Comparison of ENCODE assay signal across 27 mouse cellular contexts in genomic region chr9:90419762-90420541, GRCm38 (mm10).
DNase-seq lines count a peak whose midpoint lies in the region; ATAC-seq and TF ChIP-seq lines count a peak whose summit lies in the region.
"Had no signal": no experiment of that assay in that cellular context is flagged by ENCODE, and none has a peak within 500 bp of the region (broad histone marks: within the 10 kb centered on the region; RNA-seq: fewer than 3 reads in every experiment).

No protein-coding gene starts in this region.

- 84% methylated on average over 7 of the region's 7 CpGs for WGBS in neural tube, embryonic 11.5 days
- WGBS in neural tube, embryonic 13.5 days: 48% methylated on average over 7 of the region's 7 CpGs
- 36% methylated on average over 7 of the region's 7 CpGs for WGBS in neural tube, embryonic 15.5 days
- WGBS in thymus, adult 2 months: 97% methylated on average over 7 of the region's 7 CpGs
- WGBS in intestine, postnatal 0 days: 83% methylated on average over 7 of the region's 7 CpGs

- H3K27ac ChIP-seq in neural tube, embryonic 11.5 days (ENCODE audit: low read depth, low read length): no peak overlapping the region
- H3K27ac ChIP-seq in neural tube, embryonic 13.5 days (replicated peaks): no peak overlapping the region; the same call in 1 of the 2 replicates
- no peak overlapping the region for H3K27ac ChIP-seq in neural tube, embryonic 15.5 days (replicated peaks)
- no peak overlapping the region for H3K27ac ChIP-seq in thymus, adult 2 months (ENCODE audit: control insufficient read depth, insufficient read depth, low read length)
- H3K27ac ChIP-seq in intestine, postnatal 0 days (ENCODE audit: low read depth, low read length): no peak overlapping the region
- H3K27ac ChIP-seq: embryonic facial prominence, embryonic 10.5 days; embryonic facial prominence, embryonic 12.5 days; forebrain, embryonic 10.5 days; forebrain, embryonic 12.5 days had no signal

- no peak overlapping the region for H3K4me2 ChIP-seq in neural tube, embryonic 11.5 days (ENCODE audit: low read depth)
- no peak overlapping the region for H3K4me2 ChIP-seq in neural tube, embryonic 13.5 days
- no peak overlapping the region for H3K4me2 ChIP-seq in neural tube, embryonic 15.5 days
- no peak overlapping the region for H3K4me2 ChIP-seq in intestine, postnatal 0 days (replicated peaks; ENCODE audit: low read depth)
- H3K4me2 ChIP-seq: embryonic facial prominence, embryonic 12.5 days; forebrain, embryonic 12.5 days had no signal

- H3K27me3 ChIP-seq in neural tube, embryonic 11.5 days (ENCODE audit: control insufficient read depth, insufficient read depth, low read length): no peaks in the 10 kb centered on the region
- no peaks in the 10 kb centered on the region for H3K27me3 ChIP-seq in neural tube, embryonic 13.5 days
- no peaks in the 10 kb centered on the region for H3K27me3 ChIP-seq in neural tube, embryonic 15.5 days (replicated peaks)
- H3K27me3 ChIP-seq in thymus, adult 2 months (ENCODE audit: control insufficient read depth, insufficient read depth, low read length): no peaks in the 10 kb centered on the region
- H3K27me3 ChIP-seq in intestine, postnatal 0 days (replicated peaks; ENCODE audit: control insufficient read depth, insufficient read depth, low read length): no peaks in the 10 kb centered on the region
- H3K27me3 ChIP-seq: CH12.LX; embryonic facial prominence, embryonic 12.5 days; forebrain, embryonic 12.5 days had no signal

- no peak overlapping the region for H3K9ac ChIP-seq in neural tube, embryonic 11.5 days (ENCODE audit: low read length)
- H3K9ac ChIP-seq in neural tube, embryonic 13.5 days: no peak overlapping the region
- H3K9ac ChIP-seq in neural tube, embryonic 15.5 days (replicated peaks): no peak overlapping the region
- no peak overlapping the region for H3K9ac ChIP-seq in intestine, postnatal 0 days (ENCODE audit: low read depth, low read length)
- H3K9ac ChIP-seq: embryonic facial prominence, embryonic 12.5 days; forebrain, embryonic 12.5 days had no signal

- H3K4me1 ChIP-seq in neural tube, embryonic 11.5 days (ENCODE audit: control insufficient read depth, insufficient read depth, low read length): no peaks in the 10 kb centered on the region
- H3K4me1 ChIP-seq in neural tube, embryonic 13.5 days (replicated peaks): no peaks in the 10 kb centered on the region
- peaks cover 6% of the 10 kb centered on the region; the same call in 1 of the 2 replicates for H3K4me1 ChIP-seq in neural tube, embryonic 15.5 days
- no peaks in the 10 kb centered on the region for H3K4me1 ChIP-seq in thymus, adult 2 months (replicated peaks; ENCODE audit: control insufficient read depth, insufficient read depth, low read length)
- H3K4me1 ChIP-seq in intestine, postnatal 0 days (replicated peaks; ENCODE audit: control insufficient read depth, insufficient read depth, low read length): no peaks in the 10 kb centered on the region
- H3K4me1 ChIP-seq: embryonic facial prominence, embryonic 10.5 days; embryonic facial prominence, embryonic 12.5 days; forebrain, embryonic 10.5 days; forebrain, embryonic 12.5 days had no signal

- H3K9me3 ChIP-seq in neural tube, embryonic 11.5 days (ENCODE audit: control insufficient read depth, low read length): no peaks in the 10 kb centered on the region
- no peaks in the 10 kb centered on the region for H3K9me3 ChIP-seq in neural tube, embryonic 13.5 days
- no peaks in the 10 kb centered on the region for H3K9me3 ChIP-seq in neural tube, embryonic 15.5 days (replicated peaks)
- H3K9me3 ChIP-seq in intestine, postnatal 0 days (ENCODE audit: control insufficient read depth): no peaks in the 10 kb centered on the region
- H3K9me3 ChIP-seq: embryonic facial prominence, embryonic 10.5 days; embryonic facial prominence, embryonic 12.5 days; forebrain, embryonic 10.5 days; forebrain, embryonic 12.5 days had no signal

- ATAC-seq in neural tube, embryonic 11.5 days (ENCODE audit: insufficient read depth, low FRiP score, low TSS enrichment): peak; percentile 38; the same call in 1 of the 2 replicates
- ATAC-seq in megakaryocyte progenitor cell, adult 5-6 weeks (replicated peaks; ENCODE audit: poor library complexity): peak; percentile 59; the same call in 1 of the 2 replicates
- peak; percentile 86 for ATAC-seq in neural tube, embryonic 13.5 days (ENCODE audit: low read depth)
- ATAC-seq in neural tube, embryonic 15.5 days (ENCODE audit: low FRiP score): peak; percentile 83
- ATAC-seq in intestine, postnatal 0 days: no peak
- ATAC-seq: activated CD4-positive, CD25-positive, alpha-beta regulatory T cell, adult 4 months; CD4-positive, CD25-positive, alpha-beta regulatory T cell, adult 4 months; forebrain, embryonic 14.5 days; Patski had no signal

- no peak overlapping the region for H3K4me3 ChIP-seq in neural tube, embryonic 11.5 days (ENCODE audit: low read depth, low read length)
- no peak overlapping the region for H3K4me3 ChIP-seq in neural tube, embryonic 13.5 days
- no peak overlapping the region for H3K4me3 ChIP-seq in neural tube, embryonic 15.5 days (replicated peaks)
- H3K4me3 ChIP-seq in thymus, adult 2 months (ENCODE audit: control insufficient read depth, insufficient read depth, low read length): no peak overlapping the region
- H3K4me3 ChIP-seq in intestine, postnatal 0 days (ENCODE audit: low read depth, low read length): no peak overlapping the region
- H3K4me3 ChIP-seq: embryonic facial prominence, embryonic 10.5 days; embryonic facial prominence, embryonic 12.5 days; forebrain, embryonic 10.5 days; forebrain, embryonic 12.5 days had no signal

- no peak for TF ChIP-seq CTCF in thymus, adult 2 months (IDR thresholded peaks at IDR 0.05; ENCODE audit: borderline replicate concordance, control insufficient read depth, extremely low read depth, insufficient read depth, low read length, poor library complexity)
- no peak for TF ChIP-seq CTCF in intestine, postnatal 0 days (IDR thresholded peaks at IDR 0.05; ENCODE audit: low read depth)

- TF ChIP-seq POLR2A in thymus, adult 2 months (IDR thresholded peaks at IDR 0.05; ENCODE audit: control insufficient read depth, extremely low read depth, insufficient read depth, low read length, poor library complexity): no peak

- no peaks in the 10 kb centered on the region for H3K36me3 ChIP-seq in neural tube, embryonic 11.5 days (ENCODE audit: control insufficient read depth, insufficient read depth, low read length)
- no peaks in the 10 kb centered on the region for H3K36me3 ChIP-seq in neural tube, embryonic 13.5 days
- H3K36me3 ChIP-seq in neural tube, embryonic 15.5 days: no peaks in the 10 kb centered on the region
- H3K36me3 ChIP-seq in thymus, adult 2 months (ENCODE audit: control insufficient read depth, insufficient read depth, low read length): no peaks in the 10 kb centered on the region
- H3K36me3 ChIP-seq in intestine, postnatal 0 days (ENCODE audit: control insufficient read depth, insufficient read depth): no peaks in the 10 kb centered on the region
- H3K36me3 ChIP-seq: embryonic facial prominence, embryonic 10.5 days; embryonic facial prominence, embryonic 12.5 days; forebrain, embryonic 10.5 days; forebrain, embryonic 12.5 days; G1E had no signal

- no peak for DNase-seq in neural tube, embryonic 11.5 days (ENCODE audit: low spot score)
- no peak for DNase-seq in neural tube, embryonic 10.5 days (ENCODE audit: extremely low spot score, low spot score)
- DNase-seq in thymus, adult 2 months: no peak
- no peak for DNase-seq in frontal cortex, postnatal 36 days (ENCODE audit: low spot score in 2 of 2)
- DNase-seq: adrenal gland, adult 8-10 months; adrenal gland, postnatal 14 days; adrenal gland, postnatal 36 days; B cell, adult 2 months; cerebellum, adult 11-12 months; cerebellum, adult 2 months; cerebellum, adult 9-10 months; cerebellum, postnatal 10 days; cerebellum, postnatal 25 days had no signal
